Mouse (Mus musculus): Measurements from ENCODE around the gene Maff. TPM values are rescaled to one million over a fixed set of nuclear protein-coding genes. Genes with fewer than 3 reads are reported as not detected.

Gene Maff
- total and polyA plus RNA-seq, 2 experiments from 2014 or later, result 1.8 to 19.4 TPM

- no peaks in the 10 kb centered on the region for H3K36me3 ChIP-seq (replicated peaks; ENCODE audit: control insufficient read depth, insufficient read depth, low read length)
- ATAC-seq (ENCODE audit: insufficient read depth, low read depth) (no peak), DNase-seq (ENCODE audit: low spot score) (no peak)
- no peaks in the 10 kb centered on the region for H3K9me3 ChIP-seq (replicated peaks; ENCODE audit: control insufficient read depth, low read length)
- TF ChIP-seq EP300 (IDR thresholded peaks at IDR 0.05; ENCODE audit: low read depth) (no peak), CTCF (IDR thresholded peaks at IDR 0.05; ENCODE audit: low read depth) (no peak)
- peak overlapping the region; percentile 48; the same call in 1 of the 2 replicates for H3K4me2 ChIP-seq (ENCODE audit: low read depth, low read length)
- peak overlapping the region; percentile 23; the same call in 1 of the 2 replicates for H3K4me3 ChIP-seq (ENCODE audit: low read depth, low read length)
- peaks cover 70% of the 10 kb centered on the region for H3K4me1 ChIP-seq (ENCODE audit: control insufficient read depth, insufficient read depth)
- H3K27ac ChIP-seq (ENCODE audit: low read depth), result no peak overlapping the region
- H3K9ac ChIP-seq (replicated peaks; ENCODE audit: low read depth, low read length), result no peak overlapping the region
- H3K27me3 ChIP-seq (ENCODE audit: control insufficient read depth, insufficient read depth, low read length), result no peaks in the 10 kb centered on the region
- 45% methylated on average over 4 of the region's 4 CpGs for WGBS
Observed at GRCm38 (mm10) chr15:79394842-79395241, 48.4 kb downstream of the Maff start.

- DNase-seq (ENCODE audit: low spot score), result no peak
- Histone ChIP-seq H3K4me2 (ENCODE audit: low read depth, low read length) (peak overlapping the region; percentile 48), H3K36me3 (replicated peaks; ENCODE audit: control insufficient read depth, insufficient read depth, low read length) (no peaks in the 10 kb centered on the region), H3K27me3 (ENCODE audit: control insufficient read depth, insufficient read depth, low read length) (no peaks in the 10 kb centered on the region), H3K9ac (replicated peaks; ENCODE audit: low read depth, low read length) (peak overlapping the region; percentile 24; the same call in 1 of the 2 replicates), H3K4me3 (ENCODE audit: low read depth, low read length) (peak overlapping the region; percentile 23; the same call in 1 of the 2 replicates), H3K27ac (ENCODE audit: low read depth) (peak overlapping the region; percentile 2; the same call in 1 of the 2 replicates), H3K4me1 (ENCODE audit: control insufficient read depth, insufficient read depth) (peaks cover 70% of the 10 kb centered on the region), H3K9me3 (replicated peaks; ENCODE audit: control insufficient read depth, low read length) (no peaks in the 10 kb centered on the region)
- TF ChIP-seq CTCF (IDR thresholded peaks at IDR 0.05; ENCODE audit: low read depth), result no peak
- WGBS, result 57% methylated on average over 6 of the region's 6 CpGs
- ATAC-seq (ENCODE audit: insufficient read depth, low read depth), result no peak
Observed at GRCm38 (mm10) chr15:79395281-79395680, 48.9 kb downstream of the Maff start.

- Histone ChIP-seq H3K27ac (ENCODE audit: low read depth) (peak overlapping the region; percentile 62), H3K9me3 (replicated peaks; ENCODE audit: control insufficient read depth, low read length) (no peaks in the 10 kb centered on the region), H3K27me3 (ENCODE audit: control insufficient read depth, insufficient read depth, low read length) (no peaks in the 10 kb centered on the region), H3K9ac (replicated peaks; ENCODE audit: low read depth, low read length) (peak overlapping the region; percentile 24; the same call in 1 of the 2 replicates), H3K4me2 (ENCODE audit: low read depth, low read length) (peak overlapping the region; percentile 48), H3K4me3 (ENCODE audit: low read depth, low read length) (peak overlapping the region; percentile 23), H3K4me1 (ENCODE audit: control insufficient read depth, insufficient read depth) (peaks cover 70% of the 10 kb centered on the region), H3K36me3 (replicated peaks; ENCODE audit: control insufficient read depth, insufficient read depth, low read length) (no peaks in the 10 kb centered on the region)
- TF ChIP-seq EP300 (IDR thresholded peaks at IDR 0.05; ENCODE audit: low read depth) (no peak; the same call in 1 of the 2 replicates), CTCF (IDR thresholded peaks at IDR 0.05; ENCODE audit: low read depth) (peak; percentile 61)
- 63% methylated on average over 11 of the region's 11 CpGs for WGBS
- DNase-seq (ENCODE audit: low spot score) (peak; percentile 80), ATAC-seq (ENCODE audit: insufficient read depth, low read depth) (peak; percentile 46)
Observed at GRCm38 (mm10) chr15:79396736-79397135, 50.3 kb downstream of the Maff start.

- peak overlapping the region; percentile 89 for H3K27ac ChIP-seq (ENCODE audit: low read depth)
- WGBS, result 61% methylated on average over 14 of the region's 14 CpGs
- TF ChIP-seq EP300 (IDR thresholded peaks at IDR 0.05; ENCODE audit: low read depth) (no peak), CTCF (IDR thresholded peaks at IDR 0.05; ENCODE audit: low read depth) (no peak)
- no peak for ATAC-seq (ENCODE audit: insufficient read depth, low read depth)
- H3K4me2 ChIP-seq (ENCODE audit: low read depth, low read length), result no peak overlapping the region
- peak overlapping the region; percentile 21; the same call in 1 of the 2 replicates for H3K9ac ChIP-seq (replicated peaks; ENCODE audit: low read depth, low read length)
- no peaks in the 10 kb centered on the region for H3K27me3 ChIP-seq (ENCODE audit: control insufficient read depth, insufficient read depth, low read length)
- H3K4me3 ChIP-seq (ENCODE audit: low read depth, low read length), result no peak overlapping the region
- no peaks in the 10 kb centered on the region for H3K9me3 ChIP-seq (replicated peaks; ENCODE audit: control insufficient read depth, low read length)
- DNase-seq (ENCODE audit: low spot score), result no peak
- H3K36me3 ChIP-seq (replicated peaks; ENCODE audit: control insufficient read depth, insufficient read depth, low read length), result no peaks in the 10 kb centered on the region
- peaks cover 52% of the 10 kb centered on the region for H3K4me1 ChIP-seq (ENCODE audit: control insufficient read depth, insufficient read depth)
Observed at GRCm38 (mm10) chr15:79399231-79400052, 53.0 kb downstream of the Maff start.

- Histone ChIP-seq H3K4me1 (ENCODE audit: control insufficient read depth, insufficient read depth) (peaks cover 43% of the 10 kb centered on the region), H3K27me3 (ENCODE audit: control insufficient read depth, insufficient read depth, low read length) (no peaks in the 10 kb centered on the region), H3K4me2 (ENCODE audit: low read depth, low read length) (peak overlapping the region; percentile 94), H3K9me3 (replicated peaks; ENCODE audit: control insufficient read depth, low read length) (no peaks in the 10 kb centered on the region), H3K27ac (ENCODE audit: low read depth) (peak overlapping the region; percentile 89), H3K36me3 (replicated peaks; ENCODE audit: control insufficient read depth, insufficient read depth, low read length) (no peaks in the 10 kb centered on the region), H3K9ac (replicated peaks; ENCODE audit: low read depth, low read length) (0 out of 2 replicates have a peak overlapping the region, but pooled peaks have one; percentile 36), H3K4me3 (ENCODE audit: low read depth, low read length) (no peak overlapping the region; the same call in 1 of the 2 replicates)
- DNase-seq (ENCODE audit: low spot score) (no peak), ATAC-seq (ENCODE audit: insufficient read depth, low read depth) (no peak)
- 36% methylated on average over 6 of the region's 6 CpGs for WGBS
- TF ChIP-seq EP300 (IDR thresholded peaks at IDR 0.05; ENCODE audit: low read depth), result no peak
- no peak for TF ChIP-seq CTCF (IDR thresholded peaks at IDR 0.05; ENCODE audit: low read depth)
Observed at GRCm38 (mm10) chr15:79400134-79400974, 53.9 kb downstream of the Maff start.
